Mouse (Mus musculus) retina, adult 2 months (tissue): ENCODE data around the gene 1700024G13Rik.

ENCODE experiments used
- DNase-seq: peaks from one replicate; pipeline ENCODE4 v3.0.0-alpha.2; 2012; ENCODE audit warnings: low read depth, low spot score

1700024G13Rik gene

DNA sequence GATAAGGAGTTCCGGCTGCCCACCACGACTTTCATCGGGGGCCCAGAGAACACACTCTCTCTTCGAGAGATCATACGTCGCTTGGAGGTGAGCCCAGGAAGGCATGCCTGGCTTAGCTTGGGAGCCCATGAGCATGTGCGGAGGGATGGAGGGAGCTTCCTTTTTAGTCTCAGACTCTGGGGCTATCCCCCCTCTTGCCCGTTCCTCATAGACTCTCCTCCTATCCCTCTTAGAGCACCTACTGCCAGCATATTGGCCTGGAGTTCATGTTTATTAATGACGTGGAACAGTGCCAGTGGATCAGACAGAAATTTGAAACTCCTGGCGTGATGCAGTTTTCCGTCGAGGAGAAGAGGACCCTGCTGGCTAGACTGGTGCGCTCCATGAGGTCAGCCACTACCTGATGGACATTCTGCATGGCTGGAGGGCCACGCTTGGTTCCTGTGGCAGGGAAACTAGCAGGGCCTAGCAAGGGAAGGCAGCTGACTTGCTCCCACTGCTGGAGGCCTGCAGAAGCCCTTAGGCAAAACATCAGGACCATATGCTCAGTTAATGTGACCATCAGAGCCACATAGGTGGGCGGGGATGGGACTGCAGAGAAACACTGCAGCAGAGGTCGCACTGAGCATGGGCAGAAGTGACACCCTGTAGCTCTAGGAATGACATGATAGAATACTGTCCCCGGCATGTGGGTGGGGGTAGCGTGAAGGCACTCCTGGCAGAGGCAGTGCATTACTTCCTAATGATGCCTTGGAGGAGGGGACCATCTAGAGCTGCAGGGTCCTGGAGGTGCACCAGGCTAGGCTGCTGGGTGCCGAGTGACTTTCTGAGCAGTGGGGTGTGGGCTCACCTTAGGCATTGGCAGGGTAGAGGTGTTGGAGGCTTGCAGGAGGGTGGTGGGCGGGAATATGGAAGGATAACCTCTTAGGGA lies 55.4 kb downstream of the 1700024G13Rik start:
- no peak for DNase-seq

- no peak for DNase-seq
Measured at GRCm38 (mm10) chr14:32327366-32327765, 60.8 kb downstream of the 1700024G13Rik start.
